Mouse (Mus musculus) ES-E14 (cell line): Measurements from ENCODE around the gene Stx16. TPM values are rescaled to one million over a fixed set of nuclear protein-coding genes. Genes with fewer than 3 reads are reported as not detected.

Experiments
- DNase-seq: peaks from one replicate; pipeline ENCODE4 v3.0.0-alpha.2; 2013; ENCODE audit warnings: low read depth, low spot score
- H3K27ac ChIP-seq: 2 replicates; pipeline ENCODE4 v1.5.1; 2012; ENCODE audit warnings: low read depth, mild to moderate bottlenecking, low read length, moderate library complexity, mixed read lengths; ENCODE audit not compliant: poor library complexity, insufficient read depth, severe bottlenecking
- H3K36me3 ChIP-seq: 2 replicates; pipeline ENCODE4 v1.6.1; 2012; ENCODE audit warnings: mild to moderate bottlenecking, low read length, moderate library complexity, mixed read lengths; ENCODE audit not compliant: control insufficient read depth, poor library complexity, insufficient read depth, severe bottlenecking
- H3K4me1 ChIP-seq, 2 experiments: fragments of 150-350 bp in 1 of 2; sonication (generic) in 1 of 2; 2 replicates each; pipeline ENCODE4 v1.6.1; 2012; ENCODE audit warnings: low read length in 2 of 2, mild to moderate bottlenecking in 1 of 2, mixed read lengths in 1 of 2; ENCODE audit not compliant: control insufficient read depth in 2 of 2, insufficient read depth in 2 of 2, poor library complexity in 1 of 2
- H3K4me3 ChIP-seq, 2 experiments: fragments of 150-350 bp in 1 of 2; sonication (generic) in 1 of 2; 2 replicates each; pipeline ENCODE4 v1.5.1; 2012; ENCODE audit warnings: low read length in 2 of 2, low read depth in 1 of 2, mild to moderate bottlenecking in 1 of 2, mixed read lengths in 1 of 2; ENCODE audit not compliant: insufficient read depth in 1 of 2, poor library complexity in 1 of 2, severe bottlenecking in 1 of 2
- H3K9ac ChIP-seq: 2 replicates; pipeline ENCODE4 v1.6.1; 2012; ENCODE audit warnings: low read depth, mild to moderate bottlenecking, low read length, mixed read lengths; ENCODE audit not compliant: poor library complexity, insufficient read depth, severe bottlenecking
- H3K9me3 ChIP-seq: fragments of 150-350 bp; sonication (generic); 2 replicates; pipeline ENCODE4 v1.6.1; 2012; ENCODE audit warnings: low read depth, mild to moderate bottlenecking, low read length; ENCODE audit not compliant: control insufficient read depth, insufficient read depth
- CHD2 ChIP-seq: IDR thresholded peaks from 2 replicates; pipeline ENCODE4 v1.6.1; 2014; ENCODE audit warnings: mild to moderate bottlenecking, low read depth, low read length, inconsistent platforms
- HCFC1 ChIP-seq: IDR thresholded peaks from 2 replicates; pipeline ENCODE4 v1.6.1; 2012; ENCODE audit warnings: low read length, inconsistent platforms, borderline replicate concordance; ENCODE audit not compliant: insufficient read depth
- MAFK ChIP-seq: IDR thresholded peaks from 2 replicates; pipeline ENCODE4 v1.6.1; 2014; ENCODE audit warnings: mild to moderate bottlenecking, low read depth, low read length, inconsistent platforms; ENCODE audit not compliant: insufficient read depth
- ZC3H11A ChIP-seq: IDR thresholded peaks from 2 replicates; pipeline ENCODE4 v1.6.1; 2012; ENCODE audit warnings: low read depth, mild to moderate bottlenecking, inconsistent platforms, low read length, borderline replicate concordance
- ZNF384 ChIP-seq: IDR thresholded peaks from 2 replicates; pipeline ENCODE4 v1.6.1; 2012; ENCODE audit warnings: low read depth, low read length, inconsistent platforms
- in situ Hi-C, 2 experiments: fragments of 600-800 bp; cut with MboI; formaldehyde crosslinking; loops; one replicate each; pipeline ENCODE4 v1.15.1; 2025; ENCODE audit warnings: low sequenced_read_pairs in 2 of 2, inconsistent platforms in 1 of 2; ENCODE audit not compliant: unreplicated experiment in 2 of 2
- total RNA-seq: library from RNA; depleted of rRNA; stranded (reverse); fragments of 300-350 nt; gene quantifications from 2 replicates; pipeline ENCODE4 v1.2.3, GENCODE M21; 2012

Stx16 gene
- total RNA-seq, 1 experiment = 31.4 TPM

- H3K9me3 ChIP-seq = no peaks in the 10 kb centered on the region
- in situ Hi-C loops = no loop called here
- peaks cover 0 to 3% of the 10 kb centered on the region in 2 experiments; a peak in 1 of 4 replicates for H3K4me1 ChIP-seq
- DNase-seq = no peak
- no peak overlapping the region for H3K27ac ChIP-seq
- no peak overlapping the region for H3K4me3 ChIP-seq
- H3K9ac ChIP-seq = no peak overlapping the region
- no peaks in the 10 kb centered on the region for H3K36me3 ChIP-seq
- TF ChIP-seq MAFK (no peak), CHD2 (no peak), ZNF384 (no peak), HCFC1 (no peak), ZC3H11A (no peak)
These were observed 2.8 kb upstream of the Stx16 start for GRCm38 (mm10) chr2:174073156-174073790.

- Histone ChIP-seq H3K9me3 (no peaks in the 10 kb centered on the region), H3K4me1 (peaks cover 2 to 3% of the 10 kb centered on the region in 2 experiments; a peak in 1 of 4 replicates), H3K36me3 (no peaks in the 10 kb centered on the region), H3K4me3 (peak overlapping the region; percentile 46 to 97), H3K9ac (peak overlapping the region; percentile 21; the same call in 1 of the 2 replicates), H3K27ac (no peak overlapping the region)
- in situ Hi-C loops = no loop called here
- no peak for DNase-seq
- TF ChIP-seq HCFC1 (no peak), MAFK (no peak), CHD2 (no peak), ZC3H11A (no peak), ZNF384 (no peak)
These were observed 1.5 kb upstream of the Stx16 start for GRCm38 (mm10) chr2:174074621-174075020.

- Histone ChIP-seq H3K4me1 (peaks cover 2 to 3% of the 10 kb centered on the region in 2 experiments; a peak in 1 of 4 replicates), H3K27ac (no peak overlapping the region), H3K9ac (peak overlapping the region; percentile 21; the same call in 1 of the 2 replicates), H3K4me3 (peak overlapping the region; percentile 46 to 97), H3K36me3 (no peaks in the 10 kb centered on the region), H3K9me3 (no peaks in the 10 kb centered on the region)
- in situ Hi-C loops = no loop called here
- TF ChIP-seq ZNF384 (no peak), CHD2 (no peak), MAFK (no peak), HCFC1 (no peak), ZC3H11A (no peak)
- no peak for DNase-seq
These were observed 987 bp upstream of the Stx16 start for GRCm38 (mm10) chr2:174075072-174075570.

GRCm38 (mm10) chr2:174076433-174076824 lies 321 bp downstream of the Stx16 start:
- Histone ChIP-seq H3K4me1 (peaks cover 2 to 3% of the 10 kb centered on the region in 2 experiments; a peak in 1 of 4 replicates), H3K27ac (no peak overlapping the region; the same call in 1 of the 2 replicates), H3K9ac (peak overlapping the region; percentile 83), H3K4me3 (peak overlapping the region; percentile 86 to 97), H3K9me3 (no peaks in the 10 kb centered on the region), H3K36me3 (no peaks in the 10 kb centered on the region)
- in situ Hi-C loops = no loop called here
- TF ChIP-seq CHD2 (no peak), HCFC1 (no peak), MAFK (no peak), ZC3H11A (no peak), ZNF384 (no peak)
- peak; percentile 39 for DNase-seq
